In genomic region chr11:119235596-119235995, GRCm38 (mm10) we compare ENCODE assay signal across 7 mouse cellular contexts. TPM values are rescaled to one million over a fixed set of nuclear protein-coding genes. Genes with fewer than 3 reads are reported as not detected.
DNase-seq lines count a peak whose midpoint lies in the region; ATAC-seq and TF ChIP-seq lines count a peak whose summit lies in the region.

No protein-coding gene starts in this region.

- no peak overlapping the region for H3K4me3 ChIP-seq in hindbrain, embryonic 16.5 days (ENCODE audit: low read length)
- no peak overlapping the region for H3K4me3 ChIP-seq in hindbrain, embryonic 13.5 days
- no peak overlapping the region for H3K4me3 ChIP-seq in E14TG2a.4 (replicated peaks; ENCODE audit: low read length)
- no peak overlapping the region for H3K4me3 ChIP-seq in lung, postnatal 0 days (ENCODE audit: low read depth, low read length)
- H3K4me3 ChIP-seq in testis, adult 2 months (ENCODE audit: control insufficient read depth, low read depth, low read length): no peak overlapping the region

- DNase-seq in B cell, adult 2 months: peak; percentile 83 to 86
- DNase-seq in cerebellum, postnatal 36 days: peak; percentile 52 to 66
- peak; percentile 57 for DNase-seq in lung, postnatal 0 days (ENCODE audit: low spot score)

- no peak overlapping the region for H3K9ac ChIP-seq in hindbrain, embryonic 16.5 days (ENCODE audit: low read depth, low read length)
- no peak overlapping the region for H3K9ac ChIP-seq in hindbrain, embryonic 13.5 days
- no peak overlapping the region for H3K9ac ChIP-seq in lung, postnatal 0 days (replicated peaks; ENCODE audit: low read depth)

- no peaks in the 10 kb centered on the region for H3K9me3 ChIP-seq in hindbrain, embryonic 16.5 days (ENCODE audit: control insufficient read depth, low read length)
- no peaks in the 10 kb centered on the region; the same call in 1 of the 2 replicates for H3K9me3 ChIP-seq in hindbrain, embryonic 13.5 days
- no peaks in the 10 kb centered on the region for H3K9me3 ChIP-seq in E14TG2a.4 (ENCODE audit: low read length)
- H3K9me3 ChIP-seq in lung, postnatal 0 days (ENCODE audit: low read length): no peaks in the 10 kb centered on the region

- no peak for TF ChIP-seq EP300 in lung, postnatal 0 days (IDR thresholded peaks at IDR 0.05)

- 0 out of 2 replicates have a peak, but pooled peaks have one; percentile 13 for ATAC-seq in hindbrain, embryonic 16.5 days
- no peak for ATAC-seq in hindbrain, embryonic 13.5 days (ENCODE audit: low FRiP score)
- no peak for ATAC-seq in lung, postnatal 0 days

- peak; percentile 92 for TF ChIP-seq CTCF in E14TG2a.4 (conservative IDR thresholded peaks at IDR 0.05; ENCODE audit: low read length)
- peak; percentile 83 for TF ChIP-seq CTCF in lung, postnatal 0 days (IDR thresholded peaks at IDR 0.05)
- peak; percentile 50; the same call in 1 of the 2 replicates for TF ChIP-seq CTCF in testis, adult 2 months (IDR thresholded peaks at IDR 0.05; ENCODE audit: control insufficient read depth, insufficient read depth, insufficient replicate concordance, low read depth, low read length)

- no peak overlapping the region for H3K27ac ChIP-seq in hindbrain, embryonic 16.5 days (ENCODE audit: low read depth, low read length)
- H3K27ac ChIP-seq in hindbrain, embryonic 13.5 days: no peak overlapping the region
- no peak overlapping the region for H3K27ac ChIP-seq in lung, postnatal 0 days (ENCODE audit: low read length)
- no peak overlapping the region for H3K27ac ChIP-seq in testis, adult 2 months (ENCODE audit: control insufficient read depth, insufficient read depth, low read depth, low read length)

- no peak for TF ChIP-seq POLR2A in testis, adult 2 months (IDR thresholded peaks at IDR 0.05; ENCODE audit: control insufficient read depth, low read depth, low read length)

- H3K4me1 ChIP-seq in hindbrain, embryonic 16.5 days (ENCODE audit: control insufficient read depth, insufficient read depth, low read depth, low read length): no peaks in the 10 kb centered on the region; the same call in 1 of the 2 replicates
- H3K4me1 ChIP-seq in hindbrain, embryonic 13.5 days (replicated peaks): peaks cover 33% of the 10 kb centered on the region
- H3K4me1 ChIP-seq in E14TG2a.4 (replicated peaks; ENCODE audit: low read depth, low read length): peaks cover 56% of the 10 kb centered on the region
- H3K4me1 ChIP-seq in lung, postnatal 0 days (ENCODE audit: insufficient read depth, low read depth, low read length): no peaks in the 10 kb centered on the region; the same call in 1 of the 2 replicates
- H3K4me1 ChIP-seq in testis, adult 2 months (ENCODE audit: control insufficient read depth, insufficient read depth, low read length): peaks cover 9% of the 10 kb centered on the region

- WGBS in hindbrain, embryonic 16.5 days: 82% methylated on average over 4 of the region's 4 CpGs
- 79% methylated on average over 4 of the region's 4 CpGs for WGBS in hindbrain, embryonic 13.5 days
- WGBS in lung, postnatal 0 days: 86% methylated on average over 4 of the region's 4 CpGs

- no peaks in the 10 kb centered on the region for H3K27me3 ChIP-seq in hindbrain, embryonic 16.5 days (replicated peaks; ENCODE audit: control insufficient read depth, insufficient read depth, low read length)
- no peaks in the 10 kb centered on the region for H3K27me3 ChIP-seq in hindbrain, embryonic 13.5 days
- peaks cover 35% of the 10 kb centered on the region for H3K27me3 ChIP-seq in E14TG2a.4 (ENCODE audit: insufficient read depth, low read length)
- H3K27me3 ChIP-seq in lung, postnatal 0 days (replicated peaks; ENCODE audit: insufficient read depth, low read length): no peaks in the 10 kb centered on the region
- H3K27me3 ChIP-seq in testis, adult 2 months (ENCODE audit: control insufficient read depth, insufficient read depth, low read length): no peaks in the 10 kb centered on the region

- no peaks in the 10 kb centered on the region for H3K36me3 ChIP-seq in hindbrain, embryonic 16.5 days (ENCODE audit: control insufficient read depth, insufficient read depth, low read length)
- peaks cover 50% of the 10 kb centered on the region for H3K36me3 ChIP-seq in hindbrain, embryonic 13.5 days
- no peaks in the 10 kb centered on the region for H3K36me3 ChIP-seq in E14TG2a.4 (ENCODE audit: insufficient read depth, low read length)
- H3K36me3 ChIP-seq in lung, postnatal 0 days (ENCODE audit: insufficient read depth, low read length): no peaks in the 10 kb centered on the region
- H3K36me3 ChIP-seq in testis, adult 2 months (ENCODE audit: control insufficient read depth, insufficient read depth, low read length): peaks cover 2% of the 10 kb centered on the region

- H3K4me2 ChIP-seq in hindbrain, embryonic 16.5 days (ENCODE audit: low read length): no peak overlapping the region
- no peak overlapping the region for H3K4me2 ChIP-seq in hindbrain, embryonic 13.5 days
- no peak overlapping the region for H3K4me2 ChIP-seq in lung, postnatal 0 days (replicated peaks; ENCODE audit: low read depth, low read length)

RNA-seq across cellular contexts. Expression of gene Ccdc40, which starts 7.2 kb away (rescaled TPM):
- 16.5 and 17.2 TPM in 2 replicates for polyA plus RNA-seq in hindbrain, embryonic 16.5 days (2015; fragmentation: Nextera tagmentation; extraction: Ambion mirVana)
- polyA plus RNA-seq in hindbrain, embryonic 13.5 days (2015; fragmentation: Nextera tagmentation; extraction: Ambion mirVana): 14.6 and 18.0 TPM in 2 replicates
- 6.1 and 6.3 TPM in 2 replicates for polyA plus RNA-seq in lung, postnatal 0 days (2015; fragmentation: Nextera tagmentation; extraction: Ambion mirVana)
- polyA plus RNA-seq in testis, adult 2 months (2012; rRNA removed): 73.2 and 78.5 TPM in 2 replicates

RNA-seq across cellular contexts. Expression of gene Tbc1d16, which starts 7.3 kb away (rescaled TPM):
- polyA plus RNA-seq in hindbrain, embryonic 16.5 days (2015; fragmentation: Nextera tagmentation; extraction: Ambion mirVana): 47.9 and 54.9 TPM in 2 replicates
- 57.4 and 61.1 TPM in 2 replicates for polyA plus RNA-seq in hindbrain, embryonic 13.5 days (2015; fragmentation: Nextera tagmentation; extraction: Ambion mirVana)
- polyA plus RNA-seq in lung, postnatal 0 days (2015; fragmentation: Nextera tagmentation; extraction: Ambion mirVana): 11.9 and 12.9 TPM in 2 replicates
- polyA plus RNA-seq in testis, adult 2 months (2012; rRNA removed): 1.1 and 1.2 TPM in 2 replicates

RNA-seq across cellular contexts. Expression of gene Gaa, which starts 32.1 kb away (rescaled TPM):
- polyA plus RNA-seq in hindbrain, embryonic 16.5 days (2015; fragmentation: Nextera tagmentation; extraction: Ambion mirVana): 121 and 131 TPM in 2 replicates
- polyA plus RNA-seq in hindbrain, embryonic 13.5 days (2015; fragmentation: Nextera tagmentation; extraction: Ambion mirVana): 59.6 and 62.3 TPM in 2 replicates
- 39.1 and 45.1 TPM in 2 replicates for polyA plus RNA-seq in lung, postnatal 0 days (2015; fragmentation: Nextera tagmentation; extraction: Ambion mirVana)
- 41.9 and 46.2 TPM in 2 replicates for polyA plus RNA-seq in testis, adult 2 months (2012; rRNA removed)
